Mouse (Mus musculus) lung, postnatal 0 days (tissue): ENCODE results near the gene Myo10. TPM values are rescaled to one million over a fixed set of nuclear protein-coding genes. Genes with fewer than 3 reads are reported as not detected.
A peak's percentile ranks its signal among the peaks of the same experiment; 100 is the strongest.

Source experiments
- ATAC-seq: fragments of 200-750 bp; cut with Nextera tagmentation; 2 replicates; pipeline ENCODE4 v1.8.0; 2017; ENCODE audit warnings: moderate library complexity
- DNase-seq: peaks from one replicate; pipeline ENCODE4 v3.0.0-alpha.2; 2016; ENCODE audit warnings: low spot score
- H3K27ac ChIP-seq: fragments of 300-500 bp; sonication (generic); 2 replicates; pipeline ENCODE4 v1.5.1; 2014; ENCODE audit warnings: antibody characterized with exemption, mild to moderate bottlenecking, low read length, mixed read lengths
- H3K27me3 ChIP-seq: fragments of 300-500 bp; sonication (generic); replicated peaks from 2 replicates; pipeline ENCODE4 v1.6.1; 2014; ENCODE audit warnings: low read length, mixed read lengths; ENCODE audit not compliant: insufficient read depth
- H3K36me3 ChIP-seq: fragments of 300-500 bp; sonication (generic); 2 replicates; pipeline ENCODE4 v1.6.1; 2014; ENCODE audit warnings: low read length, mixed read lengths; ENCODE audit not compliant: insufficient read depth
- H3K4me1 ChIP-seq: fragments of 300-500 bp; sonication (generic); 2 replicates; pipeline ENCODE4 v1.6.1; 2014; ENCODE audit warnings: antibody characterized with exemption, low read depth, low read length, mixed read lengths; ENCODE audit not compliant: insufficient read depth
- H3K4me2 ChIP-seq: fragments of 300-500 bp; sonication (generic); replicated peaks from 2 replicates; pipeline ENCODE4 v1.6.1; 2014; ENCODE audit warnings: low read depth, mild to moderate bottlenecking, low read length, moderate library complexity, mixed read lengths
- H3K4me3 ChIP-seq: fragments of 300-500 bp; sonication (generic); 2 replicates; pipeline ENCODE4 v1.5.1; 2014; ENCODE audit warnings: low read depth, low read length
- H3K9ac ChIP-seq: fragments of 300-500 bp; sonication (generic); replicated peaks from 2 replicates; pipeline ENCODE4 v1.6.1; 2014; ENCODE audit warnings: low read depth, mild to moderate bottlenecking
- H3K9me3 ChIP-seq: fragments of 300-500 bp; sonication (generic); 2 replicates; pipeline ENCODE4 v1.6.1; 2016; ENCODE audit warnings: low read length, mixed read lengths
- CTCF ChIP-seq: IDR thresholded peaks from 2 replicates; pipeline ENCODE4 v1.5.1; 2016; ENCODE audit warnings: antibody characterized with exemption, mild to moderate bottlenecking
- EP300 ChIP-seq: IDR thresholded peaks from 2 replicates; pipeline ENCODE4 v1.6.1; 2016; ENCODE audit warnings: antibody characterized with exemption, mild to moderate bottlenecking, control low read depth
- WGBS: fragments of 180-500 bp; shearing (Covaris S2); extraction: QIAGEN DNeasy Blood & Tissue Kit; methylation state at CpG from one replicate; pipeline ENCODE4 v1.1.7; 2014; 5-methylcytosine and 5-hydroxymethylcytosine counted together
- polyA plus RNA-seq: library from polyadenylated mRNA; unstranded; fragments of >200 nt; fragmentation: Nextera tagmentation; extraction: Ambion mirVana; gene quantifications from 2 replicates; pipeline ENCODE4 v1.2.1, GENCODE M21; 2015

Myo10 gene
- polyA plus RNA-seq, 1 experiment from 2014 or later: 17.3 TPM

- Histone ChIP-seq H3K4me3 (no peak overlapping the region), H3K36me3 (peaks cover 40% of the 10 kb centered on the region), H3K4me1 (no peaks in the 10 kb centered on the region), H3K4me2 (no peak overlapping the region), H3K9me3 (no peaks in the 10 kb centered on the region), H3K9ac (no peak overlapping the region), H3K27ac (no peak overlapping the region), H3K27me3 (no peaks in the 10 kb centered on the region)
- peak; percentile 46 for TF ChIP-seq CTCF
- TF ChIP-seq EP300: no peak
- no peak for ATAC-seq
- WGBS: 78% methylated on average over 11 of the region's 11 CpGs
- DNase-seq: no peak
These were observed 189.5 kb downstream of the Myo10 start for GRCm38 (mm10) chr15:25811834-25812250.

GRCm38 (mm10) chr15:25812479-25812878 is 190.2 kb downstream of the Myo10 start:
- no peak for ATAC-seq
- no peak overlapping the region for H3K4me2 ChIP-seq

GRCm38 (mm10) chr15:25814535-25814934 is 192.2 kb downstream of the Myo10 start:
- Histone ChIP-seq H3K27me3 (no peaks in the 10 kb centered on the region), H3K9ac (no peak overlapping the region), H3K4me2 (no peak overlapping the region), H3K4me1 (no peaks in the 10 kb centered on the region), H3K36me3 (peaks cover 29% of the 10 kb centered on the region), H3K27ac (no peak overlapping the region), H3K4me3 (no peak overlapping the region), H3K9me3 (no peaks in the 10 kb centered on the region)
- peak; percentile 59 for DNase-seq
- no peak for TF ChIP-seq CTCF
- no peak for TF ChIP-seq EP300
- WGBS: 49% methylated on average over 3 of the region's 3 CpGs
- peak; percentile 55 for ATAC-seq

More at GRCm38 (mm10) chr15:25812479-25812878, 190.2 kb downstream of the Myo10 start:
- TF ChIP-seq EP300 (no peak), CTCF (no peak)
- Histone ChIP-seq H3K36me3 (peaks cover 35% of the 10 kb centered on the region), H3K27ac (no peak overlapping the region), H3K4me1 (no peaks in the 10 kb centered on the region), H3K9ac (no peak overlapping the region), H3K27me3 (no peaks in the 10 kb centered on the region), H3K9me3 (no peaks in the 10 kb centered on the region), H3K4me3 (no peak overlapping the region)
- 64% methylated on average over 12 of the region's 12 CpGs for WGBS
- DNase-seq: no peak

- H3K27ac ChIP-seq: no peak overlapping the region
- H3K27me3 ChIP-seq: no peaks in the 10 kb centered on the region
- 77% methylated on average over 2 of the region's 2 CpGs for WGBS
- peaks cover 4% of the 10 kb centered on the region; the same call in 1 of the 2 replicates for H3K9me3 ChIP-seq
- TF ChIP-seq CTCF: no peak
- TF ChIP-seq EP300: no peak
- H3K4me3 ChIP-seq: no peak overlapping the region
- DNase-seq: no peak
- H3K36me3 ChIP-seq: peaks cover 11% of the 10 kb centered on the region; the same call in 1 of the 2 replicates
- no peak overlapping the region for H3K9ac ChIP-seq
- no peak overlapping the region for H3K4me2 ChIP-seq
- no peaks in the 10 kb centered on the region for H3K4me1 ChIP-seq
- ATAC-seq: no peak
These were observed 194.9 kb downstream of the Myo10 start for GRCm38 (mm10) chr15:25817191-25817590.

- Histone ChIP-seq H3K4me2 (no peak overlapping the region), H3K27me3 (no peaks in the 10 kb centered on the region), H3K9me3 (peaks cover 4% of the 10 kb centered on the region; the same call in 1 of the 2 replicates), H3K4me1 (no peaks in the 10 kb centered on the region), H3K9ac (no peak overlapping the region), H3K36me3 (no peaks in the 10 kb centered on the region), H3K27ac (no peak overlapping the region), H3K4me3 (no peak overlapping the region)
- TF ChIP-seq CTCF: no peak
- no peak for TF ChIP-seq EP300
- DNase-seq (no peak), ATAC-seq (no peak)
These were observed 199.7 kb downstream of the Myo10 start for GRCm38 (mm10) chr15:25821981-25822380.

GRCm38 (mm10) chr15:25822656-25823055 is 200.3 kb downstream of the Myo10 start:
- H3K27me3 ChIP-seq: no peaks in the 10 kb centered on the region
- H3K9ac ChIP-seq: no peak overlapping the region
- TF ChIP-seq CTCF (no peak), EP300 (no peak)
- H3K27ac ChIP-seq: no peak overlapping the region
- no peak for ATAC-seq
- no peak overlapping the region for H3K4me3 ChIP-seq
- DNase-seq: no peak
- no peaks in the 10 kb centered on the region for H3K4me1 ChIP-seq
- WGBS: 56% methylated on average over 3 of the region's 3 CpGs
- no peaks in the 10 kb centered on the region for H3K36me3 ChIP-seq
- no peak overlapping the region for H3K4me2 ChIP-seq
- peaks cover 4% of the 10 kb centered on the region; the same call in 1 of the 2 replicates for H3K9me3 ChIP-seq

GRCm38 (mm10) chr15:25826531-25826961 is 204.2 kb downstream of the Myo10 start:
- Histone ChIP-seq H3K4me1 (no peaks in the 10 kb centered on the region), H3K27me3 (no peaks in the 10 kb centered on the region), H3K4me2 (no peak overlapping the region), H3K4me3 (no peak overlapping the region), H3K27ac (no peak overlapping the region), H3K9ac (no peak overlapping the region), H3K36me3 (no peaks in the 10 kb centered on the region), H3K9me3 (no peaks in the 10 kb centered on the region)
- DNase-seq: no peak
- WGBS: 83% methylated on average over 8 of the region's 8 CpGs
- ATAC-seq: no peak
- TF ChIP-seq EP300: no peak
- no peak for TF ChIP-seq CTCF
